Mouse (Mus musculus) CH12.LX (cell line): ENCODE data around the gene Txndc16. TPM values are rescaled to one million over a fixed set of nuclear protein-coding genes. Genes with fewer than 3 reads are reported as not detected.

Experiments used
- DNase-seq: peaks from one replicate; pipeline ENCODE4 v3.0.0-alpha.2; 2013; ENCODE audit errors: extremely low read depth
- H3K27ac ChIP-seq: 2 replicates; pipeline ENCODE4 v1.5.1; 2012; ENCODE audit warnings: low read depth, mild to moderate bottlenecking, control low read depth, moderate library complexity; ENCODE audit not compliant: insufficient read depth
- H3K27me3 ChIP-seq: replicated peaks from 2 replicates; pipeline ENCODE3; 2012; ENCODE audit warnings: inconsistent platforms
- H3K36me3 ChIP-seq, 2 experiments: replicated peaks in 1 of 2; 2 replicates each; pipeline versions ENCODE3 to v1.6.1; 2012; ENCODE audit warnings: inconsistent platforms in 1 of 2, low read length in 1 of 2, mild to moderate bottlenecking in 1 of 2, mixed read lengths in 1 of 2, moderate library complexity in 1 of 2; ENCODE audit not compliant: control insufficient read depth in 1 of 2, insufficient read depth in 1 of 2
- H3K4me1 ChIP-seq, 2 experiments: 2 replicates each; pipeline ENCODE4 v1.6.1; 2012; ENCODE audit warnings: inconsistent platforms in 1 of 2, moderate library complexity in 1 of 2; ENCODE audit not compliant: insufficient read depth in 2 of 2, control insufficient read depth in 1 of 2
- H3K4me2 ChIP-seq: 2 replicates; pipeline ENCODE4 v1.6.1; 2012; ENCODE audit warnings: low read depth, mild to moderate bottlenecking, control low read depth; ENCODE audit not compliant: poor library complexity, insufficient read depth, severe bottlenecking
- H3K4me3 ChIP-seq, 3 experiments: fragments of 150-350 bp in 1 of 3; sonication (generic) in 1 of 3; replicated peaks in 1 of 3; 2 replicates each; pipeline versions ENCODE3 to v1.5.1; 2011 to 2012; ENCODE audit warnings: low read depth in 2 of 3, low read length in 2 of 3, mild to moderate bottlenecking in 2 of 3, moderate library complexity in 2 of 3, control low read depth in 1 of 3, improper control_type of control experiment in 1 of 3, inconsistent platforms in 1 of 3, mixed read lengths in 1 of 3; ENCODE audit not compliant: poor library complexity in 1 of 3
- H3K79me2 ChIP-seq: replicated peaks from 2 replicates; pipeline ENCODE4 v1.6.1; 2012; ENCODE audit warnings: mild to moderate bottlenecking, moderate library complexity; ENCODE audit not compliant: control insufficient read depth, poor library complexity, insufficient read depth, severe bottlenecking; ENCODE audit errors: extremely low read depth
- H3K9ac ChIP-seq: 2 replicates; pipeline ENCODE4 v1.6.1; 2012; ENCODE audit warnings: low read depth, mild to moderate bottlenecking, control low read depth, moderate library complexity; ENCODE audit not compliant: insufficient read depth
- H3K9me3 ChIP-seq: replicated peaks from 2 replicates; pipeline ENCODE3; 2012; ENCODE audit warnings: low read length, inconsistent platforms, mixed read lengths
- BHLHE40 ChIP-seq: IDR thresholded peaks from 2 replicates; pipeline ENCODE4 v1.6.1; 2011; ENCODE audit warnings: mild to moderate bottlenecking, low read depth, low read length, improper control_type of control experiment
- CHD1 ChIP-seq: IDR thresholded peaks from 2 replicates; pipeline ENCODE4 v1.6.1; 2012; ENCODE audit warnings: low read depth, low read length, improper control_type of control experiment, inconsistent platforms
- ELF1 ChIP-seq: IDR thresholded peaks from 2 replicates; pipeline ENCODE4 v1.6.1; 2014; ENCODE audit warnings: low read depth, mild to moderate bottlenecking, inconsistent platforms, low read length, improper control_type of control experiment
- ETS1 ChIP-seq: conservative IDR thresholded peaks from 2 replicates; pipeline ENCODE4 v1.6.1; 2012; ENCODE audit warnings: low read depth, mild to moderate bottlenecking, inconsistent platforms, low read length, improper control_type of control experiment, moderate library complexity
- HCFC1 ChIP-seq: IDR thresholded peaks from 2 replicates; pipeline ENCODE4 v1.6.1; 2012; ENCODE audit warnings: low read depth, mild to moderate bottlenecking, inconsistent platforms, low read length, improper control_type of control experiment
- JUND ChIP-seq: conservative IDR thresholded peaks from 2 replicates; pipeline ENCODE4 v1.6.1; 2011; ENCODE audit warnings: low read depth, low read length, improper control_type of control experiment
- KAT2A ChIP-seq: IDR thresholded peaks from 2 replicates; pipeline ENCODE4 v1.6.1; 2012; ENCODE audit warnings: low read length, improper control_type of control experiment, inconsistent platforms; ENCODE audit not compliant: insufficient replicate concordance
- MAFK ChIP-seq: IDR thresholded peaks from 2 replicates; pipeline ENCODE4 v1.6.1; 2011; ENCODE audit warnings: low read length, improper control_type of control experiment; ENCODE audit not compliant: insufficient replicate concordance
- MAZ ChIP-seq: IDR thresholded peaks from 2 replicates; pipeline ENCODE4 v1.6.1; 2012; ENCODE audit warnings: low read depth, mild to moderate bottlenecking, inconsistent platforms, low read length, improper control_type of control experiment, moderate library complexity
- MEF2A ChIP-seq: IDR thresholded peaks from 2 replicates; pipeline ENCODE4 v1.6.1; 2014; ENCODE audit warnings: low read depth, mild to moderate bottlenecking, inconsistent platforms, low read length, improper control_type of control experiment, borderline replicate concordance
- MXI1 ChIP-seq: IDR thresholded peaks from 2 replicates; pipeline ENCODE4 v1.6.1; 2011; ENCODE audit warnings: mild to moderate bottlenecking, low read depth, low read length, improper control_type of control experiment
- NRF1 ChIP-seq: IDR thresholded peaks from 2 replicates; pipeline ENCODE4 v1.6.1; 2014; ENCODE audit warnings: low read depth, mild to moderate bottlenecking, inconsistent platforms, low read length, improper control_type of control experiment, moderate library complexity
- POLR2A ChIP-seq: IDR thresholded peaks from 2 replicates; pipeline ENCODE4 v1.6.1; 2011; ENCODE audit warnings: low read depth, mild to moderate bottlenecking, improper control_type of control experiment, low read length
- RCOR1 ChIP-seq: conservative IDR thresholded peaks from 2 replicates; pipeline ENCODE4 v1.6.1; 2012; ENCODE audit warnings: low read depth, mild to moderate bottlenecking, inconsistent platforms, low read length, improper control_type of control experiment
- SIN3A ChIP-seq: IDR thresholded peaks from 2 replicates; pipeline ENCODE4 v1.6.1; 2012; ENCODE audit warnings: low read length, improper control_type of control experiment, inconsistent platforms
- SMC3 ChIP-seq: IDR thresholded peaks from 2 replicates; pipeline ENCODE4 v1.6.1; 2011; ENCODE audit warnings: low read depth, low read length, improper control_type of control experiment
- TBP ChIP-seq: conservative IDR thresholded peaks from 2 replicates; pipeline ENCODE4 v1.6.1; 2011; ENCODE audit warnings: low read depth, low read length, improper control_type of control experiment
- UBTF ChIP-seq: IDR thresholded peaks from 2 replicates; pipeline ENCODE4 v1.6.1; 2012; ENCODE audit warnings: low read depth, mild to moderate bottlenecking, inconsistent platforms, low read length, improper control_type of control experiment, moderate library complexity
- USF2 ChIP-seq: conservative IDR thresholded peaks from 2 replicates; pipeline ENCODE4 v1.6.1; 2011; ENCODE audit warnings: low read depth, low read length, improper control_type of control experiment
- ZC3H11A ChIP-seq: IDR thresholded peaks from 2 replicates; pipeline ENCODE4 v1.6.1; 2012; ENCODE audit warnings: low read depth, mild to moderate bottlenecking, inconsistent platforms, low read length, improper control_type of control experiment
- ZKSCAN1 ChIP-seq: IDR thresholded peaks from 2 replicates; pipeline ENCODE4 v1.6.1; 2012; ENCODE audit warnings: low read depth, inconsistent platforms, low read length, improper control_type of control experiment, borderline replicate concordance
- ZMIZ1 ChIP-seq: IDR thresholded peaks from 2 replicates; pipeline ENCODE4 v1.6.1; 2012; ENCODE audit warnings: low read depth, mild to moderate bottlenecking, inconsistent platforms, low read length, improper control_type of control experiment
- dilution Hi-C: fragments of 300-500 bp; cut with MboI; formaldehyde crosslinking; loops from 2 replicates; pipeline ENCODE4 v1.14.3; 2020; ENCODE audit warnings: low sequenced_read_pairs; ENCODE audit not compliant: extremely low pct_unique_long_range_greater_than_20kb, extremely low pct_ligation_motif_present
- in situ Hi-C: fragments of 300-500 bp; cut with MboI; formaldehyde crosslinking; loops from 3 replicates; pipeline ENCODE4 v1.14.3; 2019; ENCODE audit warnings: low sequenced_read_pairs, low pct_ligation_motif_present, low pct_unique_long_range_greater_than_20kb, mixed read lengths
- polyA plus RNA-seq: library from polyadenylated mRNA; unstranded; fragments of >175 nt; gene quantifications from 2 replicates; pipeline ENCODE4 v1.2.1, GENCODE M21; 2012; ENCODE audit warnings: low read depth; ENCODE audit not compliant: insufficient read length
- total RNA-seq, 2 experiments: library from RNA; depleted of rRNA; stranded (reverse); fragments of 300-350 nt in 1 of 2; fragments of >200 nt in 1 of 2; gene quantifications; 2 replicates each; pipeline ENCODE4 v1.2.3; 2012 to 2014

Gene Txndc16
- total and polyA plus RNA-seq, 3 experiments = 7.8 to 15.2 (median 8.0) TPM

DNA sequence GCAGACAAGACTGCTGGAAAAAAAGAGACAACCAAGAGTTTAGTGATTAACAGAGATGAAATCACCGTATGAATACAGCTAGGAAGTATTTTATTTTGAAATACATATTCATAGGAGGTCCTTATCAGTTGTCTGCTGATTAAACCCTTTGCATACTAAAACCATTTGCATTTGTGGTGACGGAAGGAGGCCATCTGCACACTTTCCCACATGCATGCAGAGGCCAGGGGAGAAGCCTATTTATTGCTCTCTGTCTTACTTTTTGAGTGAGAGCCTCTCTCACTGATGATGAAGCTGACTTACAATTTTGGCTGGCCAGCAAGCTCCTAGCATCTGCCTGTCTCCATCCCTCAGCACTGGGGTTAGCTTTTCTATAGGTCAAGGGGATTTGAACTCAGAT, 84.2 kb downstream of the Txndc16 start:
- Histone ChIP-seq H3K9me3 (no peaks in the 10 kb centered on the region), H3K27ac (no peak overlapping the region), H3K36me3 (peaks cover 4 to 13% of the 10 kb centered on the region in 2 experiments), H3K27me3 (no peaks in the 10 kb centered on the region), H3K79me2 (no peaks in the 10 kb centered on the region), H3K4me2 (no peak overlapping the region), H3K4me3 (no peak overlapping the region), H3K4me1 (no peaks in the 10 kb centered on the region), H3K9ac (no peak overlapping the region)
- no peak for DNase-seq
- TF ChIP-seq SMC3 (no peak), USF2 (no peak), POLR2A (no peak), MAFK (no peak), BHLHE40 (no peak), TBP (no peak), SIN3A (no peak), MEF2A (no peak), UBTF (no peak), KAT2A (no peak), NRF1 (no peak), ZC3H11A (no peak), JUND (no peak), ETS1 (no peak)
- dilution Hi-C loops (no loop called here), in situ Hi-C loops (no loop called here)

DNA sequence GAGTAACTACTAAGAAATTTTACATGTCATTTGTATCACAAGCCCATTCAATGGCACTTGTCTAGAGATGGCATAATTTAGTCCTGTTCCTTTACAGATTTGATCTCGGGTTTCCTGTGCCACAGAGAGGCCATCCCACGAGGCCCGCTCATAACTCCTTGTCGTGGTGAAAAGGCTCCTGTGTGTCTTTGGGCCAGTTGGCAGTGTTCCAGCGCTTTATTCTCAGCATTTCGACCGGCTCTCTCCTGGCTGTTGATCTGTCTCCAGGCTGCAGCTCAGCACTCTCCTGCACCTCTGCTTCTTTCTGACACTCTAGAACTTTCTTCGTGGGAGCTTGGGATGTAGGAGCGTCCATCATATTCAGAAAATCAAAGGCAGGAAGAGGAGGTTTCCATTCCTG, 84.6 kb downstream of the Txndc16 start:
- H3K4me3 ChIP-seq = no peak overlapping the region
- no peak for TF ChIP-seq MXI1
- no peak for TF ChIP-seq MAZ
- TF ChIP-seq RCOR1 = no peak
- no peak for TF ChIP-seq CHD1
- no peak for TF ChIP-seq ZKSCAN1
- no peak for TF ChIP-seq ZMIZ1
- no peak for TF ChIP-seq ELF1
- TF ChIP-seq SMC3 = no peak
- TF ChIP-seq HCFC1 = no peak
- TF ChIP-seq, all 38 proteins: peak for 0
- Histone ChIP-seq H3K79me2 (no peaks in the 10 kb centered on the region), H3K4me2 (no peak overlapping the region), H3K27me3 (no peaks in the 10 kb centered on the region), H3K27ac (no peak overlapping the region), H3K9ac (no peak overlapping the region), H3K36me3 (peaks cover 4 to 13% of the 10 kb centered on the region in 2 experiments), H3K4me1 (no peaks in the 10 kb centered on the region), H3K9me3 (no peaks in the 10 kb centered on the region)
- dilution Hi-C loops (no loop called here), in situ Hi-C loops (no loop called here)
- no peak for DNase-seq
